Mouse (Mus musculus) intestine, embryonic 14.5 days (tissue): ENCODE measurements around the gene Rtl10. TPM values are rescaled to one million over a fixed set of nuclear protein-coding genes. Genes with fewer than 3 reads are reported as not detected.
A peak's percentile ranks its signal among the peaks of the same experiment; 100 is the strongest.
"Not testable (repeated sequence)": the region's sequence is repeated elsewhere in the genome, so short reads cannot be mapped to it uniquely, and the experiment has no call there.

Source experiments
- ATAC-seq: fragments of 200-750 bp; cut with Nextera tagmentation; replicated peaks from 2 replicates; pipeline ENCODE4 v1.8.0; 2017; ENCODE audit warnings: low read depth, moderate number of reproducible peaks, moderate TSS enrichment, moderate library complexity; ENCODE audit not compliant: low FRiP score, low TSS enrichment
- DNase-seq: peaks from one replicate; pipeline ENCODE4 v3.0.0-alpha.2; 2018; ENCODE audit warnings: low spot score
- H3K27ac ChIP-seq: fragments of 300-500 bp; sonication (generic); 2 replicates; pipeline ENCODE4 v1.5.1; 2014; ENCODE audit warnings: low read depth, mild to moderate bottlenecking, control low read depth
- H3K27me3 ChIP-seq: fragments of 300-500 bp; sonication (generic); replicated peaks from 2 replicates; pipeline ENCODE4 v1.6.1; 2014; ENCODE audit warnings: low read length, control low read depth; ENCODE audit not compliant: control insufficient read depth, insufficient read depth
- H3K36me3 ChIP-seq: fragments of 300-500 bp; sonication (generic); 2 replicates; pipeline ENCODE4 v1.6.1; 2014; ENCODE audit warnings: low read length, control low read depth; ENCODE audit not compliant: control insufficient read depth, insufficient read depth
- H3K4me1 ChIP-seq: fragments of 300-500 bp; sonication (generic); replicated peaks from 2 replicates; pipeline ENCODE4 v1.6.1; 2014; ENCODE audit warnings: low read length, control low read depth, mixed read lengths; ENCODE audit not compliant: control insufficient read depth, insufficient read depth
- H3K4me2 ChIP-seq: fragments of 300-500 bp; sonication (generic); 2 replicates; pipeline ENCODE4 v1.6.1; 2014; ENCODE audit warnings: low read length
- H3K4me3 ChIP-seq: fragments of 300-500 bp; sonication (generic); 2 replicates; pipeline ENCODE4 v1.5.1; 2014; ENCODE audit warnings: low read depth, low read length, control low read depth, mixed read lengths
- H3K9ac ChIP-seq: fragments of 300-500 bp; sonication (generic); 2 replicates; pipeline ENCODE4 v1.6.1; 2014; ENCODE audit warnings: mild to moderate bottlenecking, low read length
- H3K9me3 ChIP-seq: fragments of 300-500 bp; sonication (generic); 2 replicates; pipeline ENCODE4 v1.6.1; 2016; ENCODE audit warnings: low read length, control low read depth; ENCODE audit not compliant: control insufficient read depth
- WGBS: fragments of 180-500 bp; shearing (Covaris S2); extraction: QIAGEN DNeasy Blood & Tissue Kit; methylation state at CpG from one replicate; pipeline ENCODE4 v1.1.7; 2014; 5-methylcytosine and 5-hydroxymethylcytosine counted together
- polyA plus RNA-seq: library from polyadenylated mRNA; unstranded; fragments of >200 nt; fragmentation: Nextera tagmentation; extraction: Ambion mirVana; gene quantifications from 2 replicates; pipeline ENCODE4 v1.2.1, GENCODE M21; 2014

The Rtl10 gene
- polyA plus RNA-seq, 1 experiment from 2014 or later, result 2.3 TPM

DNA sequence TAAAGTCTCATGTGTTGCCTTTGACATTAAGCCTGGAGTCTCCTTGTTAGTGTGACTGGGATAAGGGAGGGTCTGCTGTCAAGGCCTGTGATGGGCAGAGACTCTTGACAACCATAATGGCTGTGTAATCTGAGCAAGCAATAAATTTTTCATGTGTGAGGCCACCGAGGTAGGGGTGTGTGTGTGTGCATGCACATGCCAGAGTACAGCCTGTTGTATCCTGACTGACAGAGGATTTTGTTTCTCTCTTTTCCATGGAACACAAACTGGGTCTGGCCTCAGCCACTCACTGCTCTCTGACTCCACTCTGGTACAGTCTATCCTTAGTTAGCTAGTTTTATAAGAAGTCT is 8.5 kb downstream of the Rtl10 start:
- H3K27ac ChIP-seq, result no peak overlapping the region
- WGBS, result 20% methylated on average over 1 of the region's 1 CpGs

DNA sequence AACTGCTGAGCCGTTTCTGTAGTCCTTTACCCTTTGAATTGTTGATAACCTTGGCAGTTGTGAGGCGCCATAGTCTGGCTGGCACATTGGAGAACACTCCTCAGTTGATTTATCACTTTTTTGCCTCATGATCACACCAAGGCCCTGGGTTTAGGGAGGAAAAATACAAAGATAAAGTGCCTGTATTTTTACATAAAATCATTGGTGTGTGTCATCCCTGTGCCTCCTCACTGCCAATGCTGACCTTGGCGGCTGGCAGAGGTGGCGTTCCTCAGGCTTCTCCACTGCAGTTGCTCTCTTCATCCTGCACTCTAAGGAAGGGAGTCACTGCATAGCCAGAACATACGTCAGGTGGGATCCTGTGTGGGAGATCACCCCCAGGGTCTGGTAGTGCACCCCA is 13.0 kb downstream of the Rtl10 start:
- H3K36me3 ChIP-seq, result no peaks in the 10 kb centered on the region
- peaks cover 5% of the 10 kb centered on the region for H3K4me1 ChIP-seq
- no peaks in the 10 kb centered on the region for H3K9me3 ChIP-seq
- H3K27ac ChIP-seq, result no peak overlapping the region
- WGBS, result 81% methylated on average over 5 of the region's 5 CpGs
- DNase-seq (no peak), ATAC-seq (no peak)
- H3K4me2 ChIP-seq, result no peak overlapping the region
- H3K9ac ChIP-seq, result no peak overlapping the region
- H3K4me3 ChIP-seq, result no peak overlapping the region
- H3K27me3 ChIP-seq, result no peaks in the 10 kb centered on the region

More for the DNA sequence above, 8.5 kb downstream of the Rtl10 start:
- Histone ChIP-seq H3K4me2 (no peak overlapping the region), H3K9me3 (no peaks in the 10 kb centered on the region), H3K9ac (no peak overlapping the region), H3K36me3 (peaks cover 8% of the 10 kb centered on the region; the same call in 1 of the 2 replicates), H3K4me3 (no peak overlapping the region), H3K27me3 (no peaks in the 10 kb centered on the region), H3K4me1 (no peaks in the 10 kb centered on the region)
- DNase-seq (no peak), ATAC-seq (no peak)

GRCm38 (mm10) chr16:18513508-18513907 is 14.8 kb downstream of the Rtl10 start:
- Histone ChIP-seq H3K27me3 (no peaks in the 10 kb centered on the region), H3K27ac (no peak overlapping the region), H3K36me3 (no peaks in the 10 kb centered on the region), H3K4me1 (peaks cover 5% of the 10 kb centered on the region), H3K9ac (no peak overlapping the region), H3K4me3 (no peak overlapping the region), H3K9me3 (no peaks in the 10 kb centered on the region), H3K4me2 (no peak overlapping the region)
- WGBS, result 33% methylated on average over 6 of the region's 6 CpGs
- ATAC-seq (no peak), DNase-seq (no peak)

DNA sequence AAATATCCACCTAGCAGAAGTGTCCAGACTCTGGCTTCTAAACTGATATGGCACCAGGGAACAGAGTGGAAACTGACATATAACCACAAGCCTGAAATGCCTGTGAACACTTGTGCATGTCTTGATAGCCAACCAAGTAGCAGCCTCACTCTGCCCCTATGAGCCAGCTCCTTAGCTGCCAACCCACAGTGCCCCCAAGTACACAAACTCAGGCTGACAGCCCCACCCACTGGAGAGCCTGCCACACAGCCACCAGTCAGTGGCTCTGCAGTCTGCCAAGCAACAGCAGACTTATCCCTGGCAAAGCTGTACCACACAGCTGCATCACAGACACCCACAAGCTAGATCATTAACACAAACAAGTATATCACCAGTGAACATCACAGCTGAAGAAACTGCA is 19.4 kb downstream of the Rtl10 start:
- Histone ChIP-seq H3K4me1 (peaks cover 5% of the 10 kb centered on the region), H3K9ac (no peak overlapping the region), H3K4me2 (no peak overlapping the region), H3K27ac (no peak overlapping the region), H3K27me3 (no peaks in the 10 kb centered on the region), H3K36me3 (no peaks in the 10 kb centered on the region), H3K9me3 (no peaks in the 10 kb centered on the region), H3K4me3 (no peak overlapping the region)
- no peak for ATAC-seq
- DNase-seq, result no peak

- no peak for ATAC-seq
- Histone ChIP-seq H3K9ac (no peak overlapping the region), H3K4me3 (no peak overlapping the region), H3K4me2 (no peak overlapping the region), H3K36me3 (no peaks in the 10 kb centered on the region), H3K27ac (no peak overlapping the region), H3K27me3 (no peaks in the 10 kb centered on the region), H3K4me1 (no peaks in the 10 kb centered on the region), H3K9me3 (no peaks in the 10 kb centered on the region)
- WGBS, result 92% methylated on average over 8 of the region's 8 CpGs
- DNase-seq, result no peak
These were observed 25.0 kb downstream of the Rtl10 start for GRCm38 (mm10) chr16:18523563-18524245.

- H3K9ac ChIP-seq, result no peak overlapping the region
- no peaks in the 10 kb centered on the region for H3K36me3 ChIP-seq
- no peaks in the 10 kb centered on the region for H3K4me1 ChIP-seq
- no peaks in the 10 kb centered on the region for H3K9me3 ChIP-seq
- no peak overlapping the region for H3K4me3 ChIP-seq
- no peaks in the 10 kb centered on the region for H3K27me3 ChIP-seq
- 89% methylated on average over 5 of the region's 5 CpGs for WGBS
- DNase-seq (no peak), ATAC-seq (no peak)
- H3K4me2 ChIP-seq, result no peak overlapping the region
- no peak overlapping the region for H3K27ac ChIP-seq
These were observed 30.0 kb downstream of the Rtl10 start for GRCm38 (mm10) chr16:18528656-18529055.

DNA sequence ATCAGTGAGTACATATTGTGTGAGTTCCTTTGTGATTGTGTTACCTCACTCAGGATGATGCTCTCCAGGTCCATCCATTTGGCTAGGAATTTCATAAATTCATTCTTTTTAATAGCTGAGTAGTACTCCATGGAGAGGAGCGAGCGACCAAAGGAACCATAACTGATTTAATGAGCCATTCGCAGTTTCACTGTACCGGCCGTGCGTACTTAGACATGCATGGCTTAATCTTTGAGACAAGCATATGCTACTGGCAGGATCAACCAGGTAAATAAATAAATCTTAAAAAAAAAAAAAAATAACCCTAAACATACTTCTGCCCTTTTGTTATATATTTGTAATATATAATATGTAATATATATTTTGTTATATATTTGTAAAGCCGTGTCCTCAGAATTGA is 34.4 kb downstream of the Rtl10 start:
- H3K27me3 ChIP-seq, H3K4me3 ChIP-seq, DNase-seq, H3K9me3 ChIP-seq, H3K4me1 ChIP-seq, H3K9ac ChIP-seq, H3K27ac ChIP-seq, H3K36me3 ChIP-seq, H3K4me2 ChIP-seq: not testable (repeated sequence)
- peak; percentile 100 for ATAC-seq
- WGBS, result 97% methylated on average over 7 of the region's 7 CpGs

DNA sequence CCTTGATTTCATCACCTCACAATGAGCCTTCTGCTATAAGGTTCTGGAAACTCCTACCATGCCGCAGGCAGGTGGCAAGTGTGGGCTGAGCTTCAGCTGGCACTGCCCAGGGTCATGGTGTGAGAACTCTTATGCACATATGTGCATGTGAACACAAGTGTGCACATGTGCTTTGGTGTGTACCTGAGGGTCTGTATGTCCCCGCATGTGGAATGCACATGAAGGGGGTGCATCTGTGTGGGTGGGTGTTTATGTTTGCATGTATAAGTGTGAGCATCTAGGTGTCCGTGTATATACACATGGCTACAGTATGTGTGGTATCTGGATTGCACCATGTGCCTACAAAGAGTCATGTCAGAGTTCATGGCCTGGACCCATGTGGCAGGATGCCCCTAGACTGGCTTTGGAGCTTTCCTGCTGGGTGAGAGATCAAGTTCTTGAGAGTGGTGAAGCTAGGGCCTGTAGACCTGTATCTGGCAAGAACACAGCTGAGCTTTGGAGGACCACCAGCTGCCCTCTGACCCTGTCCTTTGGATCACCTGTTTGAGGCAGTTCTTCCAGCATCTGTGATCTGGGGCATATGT is 38.8 kb downstream of the Rtl10 start:
- no peak for DNase-seq
- Histone ChIP-seq H3K4me1 (no peaks in the 10 kb centered on the region), H3K9ac (no peak overlapping the region), H3K36me3 (no peaks in the 10 kb centered on the region), H3K27ac (no peak overlapping the region), H3K27me3 (no peaks in the 10 kb centered on the region), H3K4me3 (no peak overlapping the region), H3K9me3 (no peaks in the 10 kb centered on the region), H3K4me2 (no peak overlapping the region)
- no peak for ATAC-seq
- 83% methylated on average over 3 of the region's 3 CpGs for WGBS

DNA sequence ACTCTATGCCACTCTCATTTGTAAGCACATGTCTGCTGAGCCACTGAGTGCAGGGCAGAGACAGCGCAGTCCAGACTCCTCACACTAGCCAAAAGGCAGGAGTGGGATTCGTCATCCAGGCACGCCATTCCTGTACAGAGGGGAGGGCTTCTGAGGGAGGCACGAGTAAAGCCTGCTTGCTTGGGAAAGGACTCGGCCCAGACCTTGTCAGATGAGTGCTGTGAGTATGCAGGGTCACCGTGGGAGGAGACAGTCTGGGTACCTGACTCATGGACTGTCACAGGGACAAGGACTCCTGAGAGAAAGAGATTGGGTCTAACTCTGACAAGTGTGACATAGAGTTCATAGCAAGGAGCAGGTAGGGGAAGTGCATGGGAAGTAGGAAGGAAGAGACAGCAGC is 40.6 kb downstream of the Rtl10 start:
- Histone ChIP-seq H3K4me1 (no peaks in the 10 kb centered on the region), H3K9ac (no peak overlapping the region), H3K4me2 (no peak overlapping the region), H3K4me3 (no peak overlapping the region), H3K27me3 (no peaks in the 10 kb centered on the region), H3K27ac (no peak overlapping the region), H3K36me3 (no peaks in the 10 kb centered on the region), H3K9me3 (no peaks in the 10 kb centered on the region)
- DNase-seq (no peak), ATAC-seq (no peak)
- 52% methylated on average over 6 of the region's 6 CpGs for WGBS
